Mouse (Mus musculus): Measurements from ENCODE around the gene Rab30.
"Not testable (repeated sequence)": the region's sequence is repeated elsewhere in the genome, so short reads cannot be mapped to it uniquely, and the experiment has no call there.

Gene Rab30

GRCm38 (mm10) chr7:92750395-92750794 lies 9.0 kb downstream of the Rab30 start:
- no peak for DNase-seq (ENCODE audit: low spot score)

GRCm38 (mm10) chr7:92758067-92758466 lies 16.7 kb downstream of the Rab30 start:
- no peak for DNase-seq (ENCODE audit: low spot score)

DNA sequence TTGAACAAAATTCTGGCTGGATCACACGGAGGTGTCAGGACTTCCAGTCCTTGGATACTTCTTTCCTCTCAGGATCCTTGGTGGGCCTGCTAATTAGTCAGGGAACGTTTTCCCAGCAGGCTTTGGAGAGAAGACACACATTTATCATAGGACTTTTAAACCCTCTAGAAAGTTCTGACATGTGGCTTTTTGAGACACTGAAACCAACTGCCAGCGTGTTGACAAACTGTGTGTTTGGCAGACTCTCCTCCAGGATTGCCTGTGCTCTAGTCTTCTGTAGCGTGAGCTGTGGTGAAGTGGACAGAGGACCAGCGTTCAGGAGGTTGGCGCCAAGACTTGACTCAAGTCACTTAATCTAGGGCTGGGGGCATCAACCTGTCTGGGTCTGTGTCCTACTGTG lies 19.2 kb downstream of the Rab30 start:
- no peak for DNase-seq (ENCODE audit: low spot score)

GRCm38 (mm10) chr7:92761161-92761560 lies 19.8 kb downstream of the Rab30 start:
- DNase-seq (ENCODE audit: low spot score), result no peak

DNA sequence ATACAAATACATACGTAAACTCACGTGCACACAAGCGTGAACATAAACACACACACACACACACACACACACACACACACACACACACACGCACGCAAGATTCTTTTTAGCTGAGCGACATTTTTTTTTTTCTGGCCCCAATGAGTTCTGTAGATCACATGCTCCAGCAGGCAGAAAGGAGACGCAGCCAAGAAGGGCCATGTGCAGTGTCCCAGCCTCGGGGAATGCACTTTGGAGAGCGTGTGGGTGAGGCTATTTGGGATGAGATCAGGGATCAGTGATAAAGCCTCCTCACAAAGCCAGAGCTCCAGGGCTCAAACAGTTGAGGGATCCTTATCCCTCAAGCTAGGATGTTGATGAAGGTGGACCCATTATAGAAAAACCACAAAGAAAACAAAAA lies 24.0 kb downstream of the Rab30 start:
- no peak for DNase-seq (ENCODE audit: low spot score)

GRCm38 (mm10) chr7:92766096-92767090 lies 25.0 kb downstream of the Rab30 start:
- no peak for DNase-seq (ENCODE audit: low spot score)

DNA sequence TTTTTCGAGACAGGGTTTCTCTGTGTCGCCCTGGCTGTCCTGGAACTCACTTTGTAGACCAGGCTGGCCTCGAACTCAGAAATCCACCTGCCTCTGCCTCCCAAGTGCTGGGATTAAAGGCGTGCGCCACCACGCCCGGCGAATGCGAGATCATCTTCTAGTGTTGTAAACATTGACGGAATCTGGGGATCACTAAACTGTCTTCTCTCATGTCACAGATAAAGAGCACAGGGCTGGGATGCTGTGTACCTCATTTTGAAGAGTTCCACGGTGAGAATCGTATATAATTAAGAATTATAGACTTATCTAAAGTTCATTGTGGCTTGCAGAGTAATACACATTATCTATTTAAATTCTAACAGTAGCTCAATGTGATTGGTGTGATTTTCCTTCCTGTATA lies 26.7 kb downstream of the Rab30 start:
- not testable (repeated sequence) for DNase-seq (ENCODE audit: low spot score)

DNA sequence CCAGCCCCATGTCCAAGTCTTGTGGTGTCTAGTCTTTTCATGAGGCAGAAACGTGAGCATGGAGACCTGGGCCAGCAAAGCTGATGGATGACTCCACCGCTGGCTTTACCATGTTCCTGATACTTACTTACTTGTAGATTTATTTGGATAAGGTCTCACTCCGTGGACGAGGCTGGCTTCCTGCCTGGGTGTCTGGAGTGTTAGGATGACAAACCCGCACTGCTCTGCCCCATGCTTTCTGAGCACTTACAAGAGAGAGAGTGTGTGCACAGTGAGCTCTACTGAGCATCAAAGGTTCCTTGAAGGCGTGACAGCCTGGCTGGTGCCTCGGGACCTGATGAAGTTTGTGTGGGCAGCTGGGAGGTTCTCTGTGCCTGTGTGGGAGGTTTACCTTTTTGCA lies 27.5 kb downstream of the Rab30 start:
- no peak for DNase-seq (ENCODE audit: low spot score)

GRCm38 (mm10) chr7:92773006-92773405 lies 31.6 kb downstream of the Rab30 start:
- DNase-seq (ENCODE audit: low spot score), result no peak

GRCm38 (mm10) chr7:92773596-92773995 lies 32.2 kb downstream of the Rab30 start:
- DNase-seq (ENCODE audit: low spot score), result no peak

- no peak for DNase-seq (ENCODE audit: low spot score)
Measured at GRCm38 (mm10) chr7:92774741-92775140, 33.3 kb downstream of the Rab30 start.

DNA sequence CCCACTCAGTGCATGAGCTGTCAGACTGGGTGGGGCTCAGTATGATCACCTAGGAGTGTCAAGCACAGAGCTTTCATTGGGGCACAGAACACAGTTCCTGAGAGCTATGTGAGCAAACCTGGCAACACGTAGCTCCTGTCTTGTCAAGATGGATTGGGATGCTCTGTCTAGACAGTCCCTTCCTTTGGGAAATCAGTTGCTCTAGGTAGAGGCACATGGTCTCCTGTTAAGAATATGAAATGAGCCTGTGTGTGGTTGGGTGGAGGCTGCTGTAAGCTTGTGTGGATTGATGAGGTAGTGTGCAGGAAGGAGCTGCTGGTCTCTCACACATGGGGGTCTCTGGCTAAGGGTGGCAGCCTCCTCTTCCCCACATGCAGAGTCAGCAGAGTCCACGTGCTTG lies 34.3 kb downstream of the Rab30 start:
- DNase-seq (ENCODE audit: low spot score), result no peak

- DNase-seq (ENCODE audit: low spot score), result no peak
Measured at GRCm38 (mm10) chr7:92776647-92777046, 35.2 kb downstream of the Rab30 start.

DNA sequence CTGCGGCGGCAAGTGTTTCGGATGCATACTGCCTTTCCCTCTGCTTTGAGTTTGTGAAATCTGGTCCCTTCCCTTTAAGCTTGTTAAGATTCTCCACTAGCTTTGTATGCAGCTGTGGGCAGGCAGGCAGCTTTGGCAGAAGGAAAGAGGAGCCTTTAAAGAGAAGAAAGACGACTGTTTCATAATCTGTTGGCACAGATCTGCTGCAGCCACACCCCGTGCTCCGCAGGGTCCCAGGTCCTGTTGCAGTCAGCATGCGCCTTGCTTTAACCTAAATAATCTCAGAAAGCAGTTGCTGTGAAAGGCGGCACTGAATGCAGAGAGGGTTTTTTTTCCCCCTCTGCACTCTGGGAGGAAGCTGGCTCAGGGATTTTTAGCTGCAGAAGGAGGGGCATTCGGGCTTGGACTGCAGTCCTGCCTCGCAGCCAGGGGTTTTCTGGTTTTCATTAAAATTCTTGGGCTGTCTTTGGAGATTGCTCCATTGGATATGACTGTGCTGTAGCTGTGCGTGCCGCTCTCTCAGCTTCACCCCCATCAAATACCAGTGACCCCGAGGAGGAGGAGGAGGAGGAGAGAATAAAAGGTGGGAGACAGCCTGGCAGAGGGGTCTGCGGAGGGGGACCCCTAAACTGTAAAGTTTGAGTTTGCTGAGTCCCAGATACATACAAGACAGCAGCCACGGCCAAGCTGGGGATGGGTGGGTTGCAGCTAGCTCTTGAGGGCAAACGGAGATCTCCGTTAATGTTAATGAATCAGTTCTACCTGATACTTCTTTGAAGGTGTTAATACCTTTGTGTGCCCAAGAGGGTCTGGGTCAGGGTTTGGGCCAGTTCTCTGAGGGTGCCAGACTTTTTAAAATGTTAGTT lies 35.9 kb downstream of the Rab30 start:
- peak; percentile 34 for DNase-seq (ENCODE audit: low spot score)

DNA sequence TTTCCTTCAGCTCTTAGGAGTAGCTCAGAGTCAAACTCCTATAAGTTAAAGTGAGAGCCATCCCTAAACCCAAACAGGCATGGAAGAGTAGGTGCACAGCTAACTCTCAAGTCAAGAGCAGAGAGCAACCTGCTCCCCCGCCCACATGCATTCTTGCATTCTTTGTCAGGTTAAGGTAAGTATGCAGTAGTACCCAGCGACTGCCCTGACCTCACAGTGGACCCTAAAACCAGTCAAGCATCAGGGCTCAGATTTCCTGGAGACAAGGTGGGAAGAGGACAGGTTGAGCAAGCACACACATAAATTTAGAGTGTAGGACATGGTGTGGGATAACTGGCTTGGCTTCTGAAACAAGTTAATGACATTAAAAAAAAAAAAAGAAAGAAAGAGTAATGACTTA lies 37.7 kb downstream of the Rab30 start:
- no peak for DNase-seq (ENCODE audit: low spot score)

DNA sequence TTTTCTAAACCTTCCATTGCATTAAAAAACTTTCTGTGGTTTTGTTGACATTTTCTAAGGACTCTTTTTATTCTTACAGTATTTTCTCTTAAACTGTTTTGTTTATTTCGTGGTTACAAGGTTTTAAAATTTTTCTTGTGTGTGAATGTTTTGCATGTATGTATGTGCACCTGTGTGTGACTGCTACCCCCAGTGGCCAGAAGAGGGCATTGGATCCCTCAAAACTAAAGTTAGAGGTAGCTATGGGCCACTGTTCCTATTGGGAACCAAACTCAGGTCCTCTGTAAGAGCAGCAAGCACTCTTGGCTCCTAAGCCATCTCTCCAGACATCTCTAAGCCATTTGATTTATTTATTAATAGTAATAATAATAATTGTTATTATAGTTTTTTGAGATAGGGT lies 40.0 kb downstream of the Rab30 start:
- DNase-seq (ENCODE audit: low spot score), result no peak

DNA sequence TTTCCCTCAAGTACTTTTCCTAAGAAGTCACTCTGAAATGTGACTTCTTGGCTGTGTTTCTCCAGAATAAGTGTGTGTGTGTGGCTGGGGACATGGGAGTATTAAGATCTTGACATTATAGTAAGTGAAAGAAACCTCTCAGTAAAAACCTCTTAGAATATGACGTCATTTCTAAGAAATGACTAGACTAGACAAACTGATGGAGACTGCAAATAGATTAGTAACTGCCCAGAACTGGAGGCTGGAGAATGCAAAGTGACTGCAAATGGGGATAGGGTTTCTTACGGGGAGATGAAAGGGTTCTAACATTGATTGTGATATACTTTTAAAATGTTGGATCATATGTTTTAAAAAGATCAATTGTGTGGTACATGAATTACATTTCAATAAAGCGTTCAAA lies 40.5 kb downstream of the Rab30 start:
- no peak for DNase-seq (ENCODE audit: low spot score)

DNA sequence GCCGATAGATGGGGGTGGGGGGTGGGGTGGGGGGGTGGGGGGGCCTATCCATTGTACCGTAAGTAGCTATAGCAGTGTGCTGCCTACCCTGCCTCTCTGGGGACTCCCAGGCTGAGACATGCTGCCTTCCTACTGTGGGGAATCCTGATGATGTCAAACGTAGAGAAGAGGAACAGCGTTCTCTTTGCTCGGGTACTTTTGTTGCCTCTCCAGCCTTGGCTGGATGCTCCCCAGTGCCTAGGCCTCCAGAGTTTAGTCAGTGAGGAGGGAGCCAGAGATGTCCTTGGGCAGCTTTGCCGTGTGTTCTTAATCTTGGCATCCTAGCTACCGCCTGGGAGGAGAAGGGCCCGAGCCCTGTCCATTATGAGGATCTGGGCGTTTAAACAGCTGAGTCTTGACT lies 41.1 kb downstream of the Rab30 start:
- DNase-seq (ENCODE audit: low spot score), result no peak

- no peak for DNase-seq (ENCODE audit: low spot score)
Measured at GRCm38 (mm10) chr7:92783166-92783806, 41.9 kb downstream of the Rab30 start.

DNA sequence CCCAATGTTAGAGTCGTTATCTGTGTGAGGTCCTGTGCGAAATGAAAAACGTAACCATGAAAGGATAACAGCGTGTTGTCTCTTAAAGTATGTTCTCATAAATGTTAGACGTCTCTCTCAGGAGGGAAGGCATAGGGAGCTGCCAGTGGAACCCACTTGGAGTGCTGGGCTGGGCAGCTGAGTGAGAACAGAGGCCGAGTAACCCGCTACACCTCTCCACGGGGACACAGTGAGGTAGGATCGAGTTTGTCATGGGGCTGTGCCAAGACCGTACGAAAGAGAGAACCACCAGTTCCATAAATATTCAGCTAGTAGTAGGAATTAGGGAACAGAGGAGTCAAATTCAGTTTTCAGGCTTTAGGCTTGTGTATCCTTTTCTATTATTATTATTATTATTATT lies 42.5 kb downstream of the Rab30 start:
- no peak for DNase-seq (ENCODE audit: low spot score)

- no peak for DNase-seq (ENCODE audit: low spot score)
Measured at GRCm38 (mm10) chr7:92795749-92796148, 54.3 kb downstream of the Rab30 start.

- no peak for DNase-seq (ENCODE audit: low spot score)
Measured at GRCm38 (mm10) chr7:92796813-92797212, 55.4 kb downstream of the Rab30 start.
